Mouse (Mus musculus): ENCODE measurements around the gene Rpl35.
"Not testable (repeated sequence)": the region's sequence is repeated elsewhere in the genome, so short reads cannot be mapped to it uniquely, and the experiment has no call there.

Gene Rpl35

GRCm38 (mm10) chr2:39005574-39006079, at the start of gene Rpl35:
TSS of gene Rpl35 (minus strand) at chr2:39005624.
- DNase-seq, result peak; percentile 30

- no peak for DNase-seq
Measured at GRCm38 (mm10) chr2:39048515-39048914, 43.1 kb upstream of the Rpl35 start.

GRCm38 (mm10) chr2:39040215-39040614, 34.8 kb upstream of the Rpl35 start:
- no peak for DNase-seq

GRCm38 (mm10) chr2:39031611-39032010, 26.2 kb upstream of the Rpl35 start:
- DNase-seq, result no peak

- no peak for DNase-seq
Measured at GRCm38 (mm10) chr2:39020004-39020403, 14.6 kb upstream of the Rpl35 start.

- no peak for DNase-seq
Measured at GRCm38 (mm10) chr2:39016581-39016980, 11.2 kb upstream of the Rpl35 start.

GRCm38 (mm10) chr2:39012768-39013279, 7.4 kb upstream of the Rpl35 start:
- DNase-seq, result no peak

- no peak for DNase-seq
Measured at GRCm38 (mm10) chr2:39011971-39012370, 6.5 kb upstream of the Rpl35 start.

GRCm38 (mm10) chr2:39011264-39011663, 5.8 kb upstream of the Rpl35 start:
- no peak for DNase-seq

- DNase-seq, result not testable (repeated sequence)
Measured at GRCm38 (mm10) chr2:39010144-39010543, 4.7 kb upstream of the Rpl35 start.

- DNase-seq, result peak; percentile 45
Measured at GRCm38 (mm10) chr2:39008954-39009365, 3.5 kb upstream of the Rpl35 start.

GRCm38 (mm10) chr2:39008350-39008851, 3.0 kb upstream of the Rpl35 start:
- peak; percentile 72 for DNase-seq

- peak; percentile 93 for DNase-seq
Measured at GRCm38 (mm10) chr2:39007865-39008264, 2.4 kb upstream of the Rpl35 start.

GRCm38 (mm10) chr2:39006149-39006730, 816 bp upstream of the Rpl35 start:
- DNase-seq, result peak; percentile 28

GRCm38 (mm10) chr2:39004880-39005435, 466 bp downstream of the Rpl35 start, which contains the start of gene Arpc5l:
TSS of gene Arpc5l (plus strand) at chr2:39005348.
- DNase-seq, result peak; percentile 91

- no peak for DNase-seq
Measured at GRCm38 (mm10) chr2:39004372-39004771, 1.1 kb downstream of the Rpl35 start.

GRCm38 (mm10) chr2:39003512-39003911, 1.9 kb downstream of the Rpl35 start:
- no peak for DNase-seq

GRCm38 (mm10) chr2:39003106-39003505, 2.3 kb downstream of the Rpl35 start:
- DNase-seq, result no peak

- no peak for DNase-seq
Measured at GRCm38 (mm10) chr2:39001866-39002265, 3.6 kb downstream of the Rpl35 start.

- no peak for DNase-seq
Measured at GRCm38 (mm10) chr2:39000587-39000919, 4.9 kb downstream of the Rpl35 start.

GRCm38 (mm10) chr2:38999910-39000586, 5.4 kb downstream of the Rpl35 start:
- no peak for DNase-seq

GRCm38 (mm10) chr2:38999381-38999780, 6.0 kb downstream of the Rpl35 start:
- no peak for DNase-seq

Data from cerebellum, adult 9-11 months (tissue).